Mouse (Mus musculus) liver, embryonic 15.5 days (tissue): Measurements from ENCODE around the gene Taz. TPM values are rescaled to one million over a fixed set of nuclear protein-coding genes. Genes with fewer than 3 reads are reported as not detected.

Experiments
- ATAC-seq: fragments of 200-750 bp; cut with Nextera tagmentation; 2 replicates; pipeline ENCODE4 v1.8.0; 2017; ENCODE audit warnings: moderate number of reproducible peaks, mild to moderate bottlenecking, moderate library complexity; ENCODE audit not compliant: insufficient read depth
- H3K27ac ChIP-seq: fragments of 300-500 bp; sonication (generic); replicated peaks from 2 replicates; pipeline ENCODE4 v1.5.1; 2015; ENCODE audit warnings: mild to moderate bottlenecking, inconsistent platforms
- H3K27me3 ChIP-seq: fragments of 300-500 bp; sonication (generic); 2 replicates; pipeline ENCODE4 v1.6.1; 2015; ENCODE audit warnings: mild to moderate bottlenecking, inconsistent platforms
- H3K36me3 ChIP-seq: fragments of 300-500 bp; sonication (generic); replicated peaks from 2 replicates; pipeline ENCODE4 v1.6.1; 2015; ENCODE audit warnings: moderate library complexity, mild to moderate bottlenecking, inconsistent platforms
- H3K4me1 ChIP-seq: fragments of 300-500 bp; sonication (generic); replicated peaks from 2 replicates; pipeline ENCODE4 v1.6.1; 2015; ENCODE audit warnings: inconsistent platforms
- H3K4me2 ChIP-seq: fragments of 300-500 bp; sonication (generic); 2 replicates; pipeline ENCODE4 v1.6.1; 2015; ENCODE audit warnings: moderate library complexity, mild to moderate bottlenecking, inconsistent platforms
- H3K4me3 ChIP-seq: fragments of 300-500 bp; sonication (generic); replicated peaks from 2 replicates; pipeline ENCODE4 v1.5.1; 2015; ENCODE audit warnings: mild to moderate bottlenecking, inconsistent platforms
- H3K9ac ChIP-seq: fragments of 300-500 bp; sonication (generic); 2 replicates; pipeline ENCODE4 v1.6.1; 2015; ENCODE audit warnings: moderate library complexity, mild to moderate bottlenecking, inconsistent platforms
- H3K9me3 ChIP-seq: fragments of 300-500 bp; sonication (generic); replicated peaks from 2 replicates; pipeline ENCODE4 v1.6.1; 2016; ENCODE audit warnings: inconsistent platforms
- WGBS: fragments of 180-500 bp; shearing (Covaris S2); methylation state at CpG from one replicate; pipeline ENCODE4 v1.1.7; 2015; ENCODE audit warnings: mixed read lengths; ENCODE audit not compliant: insufficient replicate concordance; 5-methylcytosine and 5-hydroxymethylcytosine counted together
- polyA plus RNA-seq: library from polyadenylated mRNA; unstranded; fragments of >200 nt; fragmentation: Nextera tagmentation; extraction: Ambion mirVana; gene quantifications from 2 replicates; pipeline ENCODE4 v1.2.1, GENCODE M21; 2015

Gene Taz
- polyA plus RNA-seq, 1 experiment from 2014 or later: 27.7 TPM

DNA sequence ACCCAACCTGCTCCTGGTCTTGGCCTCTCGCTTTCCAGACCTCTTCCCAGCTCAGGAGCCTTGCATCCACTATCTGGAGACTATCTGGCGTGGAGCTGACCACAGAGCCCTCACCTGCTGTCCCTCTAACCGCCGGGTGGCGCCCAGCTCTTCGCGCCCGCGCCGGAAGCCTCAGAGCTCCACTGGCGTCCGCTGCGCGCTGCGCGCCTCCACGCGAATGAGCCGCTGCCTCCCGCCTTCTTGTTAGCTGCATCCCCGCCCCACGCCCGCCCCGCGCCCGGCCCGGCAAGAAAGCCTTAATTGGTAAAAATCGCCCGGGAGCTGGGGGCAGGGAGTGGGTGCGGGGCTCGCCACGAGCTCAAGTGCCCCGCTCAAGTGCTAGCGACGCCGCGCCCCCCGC is 32.1 kb upstream of the Taz start, which contains the start of gene Flna:
TSS of gene Flna (minus strand) at position 206 of the 400 bp plus-strand sequence.
- H3K9ac ChIP-seq: peak within 1 kb of the TSS; percentile 37; the same call in 1 of the 2 replicates
- H3K4me3 ChIP-seq: peak within 1 kb of the TSS; percentile 46
- WGBS: 12% methylated on average over 38 of the region's 38 CpGs
- H3K4me1 ChIP-seq: peaks cover 28% of the 10 kb centered on the region
- no peak within 1 kb of the TSS for H3K27ac ChIP-seq
- no peak for ATAC-seq
- peak within 1 kb of the TSS; percentile 68 for H3K4me2 ChIP-seq
- no peaks in the 10 kb centered on the region for H3K36me3 ChIP-seq
- no peaks in the 10 kb centered on the region for H3K9me3 ChIP-seq
- H3K27me3 ChIP-seq: peaks cover 11% of the 10 kb centered on the region; the same call in 1 of the 2 replicates

DNA sequence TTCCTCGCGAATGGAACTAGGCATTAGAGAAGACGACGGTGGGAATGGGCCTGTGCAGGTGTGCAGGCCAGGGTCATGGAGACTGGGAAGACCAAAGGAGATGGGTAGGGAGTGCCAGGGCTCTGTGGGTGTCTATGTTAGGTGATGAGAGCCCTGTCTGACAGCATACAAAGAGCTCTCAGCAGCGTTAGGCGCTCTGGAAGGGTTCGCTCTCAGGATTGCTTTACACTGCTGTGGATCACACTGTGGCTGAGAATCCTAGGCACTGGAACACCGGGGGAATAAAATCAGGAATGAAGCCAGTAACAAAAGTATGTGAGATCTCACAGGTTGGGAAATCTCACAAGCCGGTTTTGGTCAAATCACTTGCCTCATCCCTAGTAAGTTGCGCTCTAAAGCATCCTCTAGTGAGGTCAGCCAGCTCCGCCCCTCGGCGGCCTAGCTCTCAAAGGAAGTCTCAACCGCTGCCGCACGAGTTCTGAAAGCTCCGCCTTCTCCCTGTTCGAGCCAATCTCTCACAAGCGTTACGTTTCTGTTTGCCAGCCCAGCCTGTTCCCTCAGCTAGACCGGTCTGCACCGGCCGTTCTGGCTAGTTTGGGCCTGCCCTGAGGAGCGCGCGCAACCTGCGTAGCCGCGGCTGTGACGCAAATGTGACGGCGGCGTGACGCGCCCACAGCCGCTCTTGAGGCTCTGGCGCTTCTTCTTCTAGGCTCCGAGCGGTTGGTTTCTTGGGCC is 27.4 kb upstream of the Taz start, which contains the start of gene Emd:
TSS of gene Emd (plus strand) at position 535 of the 735 bp plus-strand sequence.
- Histone ChIP-seq H3K27me3 (peaks cover 6% of the 10 kb centered on the region; the same call in 1 of the 2 replicates), H3K4me2 (peak within 1 kb of the TSS; percentile 79), H3K36me3 (0 out of 2 replicates have a peak, but pooled peaks cover 5% of the 10 kb centered on the region), H3K4me3 (peak within 1 kb of the TSS; percentile 68), H3K9me3 (no peaks in the 10 kb centered on the region), H3K9ac (peak within 1 kb of the TSS; percentile 66), H3K4me1 (peaks cover 16% of the 10 kb centered on the region), H3K27ac (peak within 1 kb of the TSS; percentile 91)
- 26% methylated on average over 39 of the region's 39 CpGs for WGBS
- peak; percentile 96 for ATAC-seq

DNA sequence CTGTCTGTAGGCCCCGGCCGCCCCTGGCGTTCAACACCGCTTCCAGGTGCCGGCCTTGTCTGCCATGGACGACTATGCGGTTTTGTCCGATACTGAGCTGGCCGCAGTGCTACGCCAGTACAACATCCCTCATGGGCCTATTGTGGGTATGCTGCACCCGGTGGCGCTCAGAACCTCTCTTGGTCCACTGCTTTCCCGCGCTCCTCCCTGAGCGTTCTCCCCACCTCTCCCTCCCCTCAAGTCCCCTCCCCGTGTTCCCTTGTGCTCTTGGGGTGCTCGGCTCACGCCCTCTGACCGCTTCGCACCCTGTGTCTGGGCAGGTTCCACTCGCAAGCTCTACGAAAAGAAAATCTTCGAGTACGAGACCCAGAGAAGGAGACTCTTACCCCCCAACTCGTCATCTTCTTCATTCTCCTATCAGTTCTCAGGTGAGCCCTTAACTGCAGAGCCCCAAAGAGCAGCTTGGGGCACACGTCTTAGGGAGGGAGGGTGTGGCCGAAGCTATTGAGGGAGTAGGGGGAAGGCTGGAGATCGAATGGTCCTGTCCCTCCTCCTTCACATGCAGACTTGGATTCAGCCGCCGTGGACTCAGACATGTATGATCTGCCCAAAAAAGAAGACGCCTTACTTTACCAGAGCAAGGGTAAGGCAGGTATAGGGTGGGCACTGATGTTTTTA is 26.7 kb upstream of the Taz start:
- WGBS: 21% methylated on average over 31 of the region's 31 CpGs
- Histone ChIP-seq H3K27me3 (no peaks in the 10 kb centered on the region; the same call in 1 of the 2 replicates), H3K9me3 (no peaks in the 10 kb centered on the region), H3K36me3 (0 out of 2 replicates have a peak, but pooled peaks cover 5% of the 10 kb centered on the region), H3K27ac (peak overlapping the region; percentile 91), H3K4me2 (peak overlapping the region; percentile 79), H3K4me1 (peaks cover 10% of the 10 kb centered on the region), H3K9ac (peak overlapping the region; percentile 66), H3K4me3 (peak overlapping the region; percentile 68)
- peak; percentile 66 for ATAC-seq

DNA sequence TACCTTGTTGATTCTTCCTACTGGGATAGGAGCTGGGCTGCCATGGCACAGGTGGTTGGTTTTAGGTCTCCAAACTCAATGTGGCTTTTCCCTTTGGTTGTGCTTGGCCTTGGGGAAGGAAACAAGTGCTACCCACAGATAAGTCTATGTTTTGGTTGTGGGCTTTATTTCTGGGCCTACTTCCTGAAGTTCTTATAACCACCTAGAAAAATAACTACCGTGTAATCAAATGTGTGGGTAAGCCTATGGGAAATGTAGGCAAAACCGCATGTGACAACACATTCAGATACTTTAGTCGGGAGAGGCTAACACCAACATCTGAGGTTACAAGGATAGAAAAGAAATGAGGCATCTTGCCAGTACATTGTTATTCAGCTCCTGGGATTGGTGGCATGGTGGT is 24.0 kb upstream of the Taz start:
- H3K36me3 ChIP-seq: 0 out of 2 replicates have a peak, but pooled peaks cover 5% of the 10 kb centered on the region
- WGBS: 67% methylated on average over 3 of the region's 3 CpGs
- no peaks in the 10 kb centered on the region for H3K9me3 ChIP-seq
- ATAC-seq: no peak
- no peak overlapping the region for H3K4me3 ChIP-seq
- H3K27me3 ChIP-seq: no peaks in the 10 kb centered on the region
- H3K4me2 ChIP-seq: no peak overlapping the region
- peaks cover 10% of the 10 kb centered on the region for H3K4me1 ChIP-seq
- H3K9ac ChIP-seq: no peak overlapping the region
- H3K27ac ChIP-seq: no peak overlapping the region

DNA sequence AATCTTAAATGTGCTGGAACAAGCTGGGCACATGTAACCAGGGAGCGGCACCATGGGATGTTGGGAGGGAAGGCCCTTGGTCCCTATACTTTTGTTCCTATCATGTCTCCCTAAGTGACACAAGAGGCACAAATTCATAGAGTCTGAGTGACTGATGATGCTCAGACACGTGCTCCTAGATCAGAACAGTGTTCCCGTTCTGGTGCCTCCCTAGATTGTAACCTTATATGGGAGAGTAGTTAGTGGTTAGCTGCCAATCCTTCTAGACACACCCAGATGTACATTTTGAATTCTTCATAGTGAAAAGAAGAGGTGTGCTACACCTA is 12.0 kb upstream of the Taz start:
- WGBS: 32% methylated on average over 3 of the region's 3 CpGs
- Histone ChIP-seq H3K36me3 (peaks cover 14% of the 10 kb centered on the region), H3K4me2 (peak overlapping the region; percentile 80), H3K9me3 (no peaks in the 10 kb centered on the region), H3K9ac (peak overlapping the region; percentile 54), H3K27ac (peak overlapping the region; percentile 92), H3K27me3 (no peaks in the 10 kb centered on the region), H3K4me3 (peak overlapping the region; percentile 67), H3K4me1 (peaks cover 10% of the 10 kb centered on the region; the same call in 1 of the 2 replicates)
- peak; percentile 3; the same call in 1 of the 2 replicates for ATAC-seq

DNA sequence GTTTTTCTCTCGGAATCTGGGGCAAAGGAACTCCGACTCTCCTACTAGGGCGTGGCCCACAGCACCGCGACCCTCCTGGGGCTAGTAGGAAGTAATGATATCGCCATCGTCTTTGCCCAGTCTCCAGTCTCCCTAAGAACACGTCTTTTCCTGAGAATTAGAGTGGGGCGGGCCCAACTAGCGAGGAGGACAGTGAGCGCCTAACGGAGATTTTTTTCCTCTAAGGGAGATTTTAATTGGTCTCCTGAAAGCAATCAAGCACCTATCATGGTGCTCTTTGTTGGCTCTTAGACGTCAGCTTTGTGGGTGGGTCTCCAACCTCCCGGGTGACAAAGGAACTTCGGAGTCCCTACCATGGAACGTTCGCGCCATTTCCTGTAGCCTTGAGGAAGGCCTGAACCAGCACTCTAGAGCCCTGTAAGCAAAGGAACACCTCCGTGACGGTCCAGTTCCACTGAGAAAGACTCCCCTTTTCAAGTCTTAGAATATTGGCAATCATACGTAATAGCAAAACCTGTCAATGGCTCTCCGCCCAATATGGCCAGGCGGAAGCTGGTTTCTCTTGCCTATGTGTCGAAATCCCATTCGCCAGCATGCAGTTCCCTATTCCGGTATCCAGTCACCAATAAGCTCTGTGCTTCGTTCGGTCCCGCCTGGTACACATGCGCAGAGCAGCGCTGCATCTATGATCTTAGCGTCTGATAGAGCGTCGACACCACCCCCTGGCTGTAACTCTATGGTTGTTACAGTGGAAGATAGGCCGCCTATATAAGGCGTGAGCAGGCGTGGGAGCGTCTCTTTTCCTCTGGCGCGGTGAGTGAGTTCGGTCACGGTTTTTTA is 11.4 kb upstream of the Taz start, which contains the start of gene Rpl10:
TSS of gene Rpl10 (plus strand) at position 751 of the 840 bp plus-strand sequence.
- Histone ChIP-seq H3K27ac (peak within 1 kb of the TSS; percentile 92), H3K4me1 (peaks cover 10% of the 10 kb centered on the region; the same call in 1 of the 2 replicates), H3K36me3 (peaks cover 14% of the 10 kb centered on the region), H3K9ac (peak within 1 kb of the TSS; percentile 60), H3K27me3 (no peaks in the 10 kb centered on the region), H3K4me2 (peak within 1 kb of the TSS; percentile 80), H3K4me3 (peak within 1 kb of the TSS; percentile 67), H3K9me3 (no peaks in the 10 kb centered on the region)
- 15% methylated on average over 42 of the region's 42 CpGs for WGBS
- ATAC-seq: peak; percentile 93

DNA sequence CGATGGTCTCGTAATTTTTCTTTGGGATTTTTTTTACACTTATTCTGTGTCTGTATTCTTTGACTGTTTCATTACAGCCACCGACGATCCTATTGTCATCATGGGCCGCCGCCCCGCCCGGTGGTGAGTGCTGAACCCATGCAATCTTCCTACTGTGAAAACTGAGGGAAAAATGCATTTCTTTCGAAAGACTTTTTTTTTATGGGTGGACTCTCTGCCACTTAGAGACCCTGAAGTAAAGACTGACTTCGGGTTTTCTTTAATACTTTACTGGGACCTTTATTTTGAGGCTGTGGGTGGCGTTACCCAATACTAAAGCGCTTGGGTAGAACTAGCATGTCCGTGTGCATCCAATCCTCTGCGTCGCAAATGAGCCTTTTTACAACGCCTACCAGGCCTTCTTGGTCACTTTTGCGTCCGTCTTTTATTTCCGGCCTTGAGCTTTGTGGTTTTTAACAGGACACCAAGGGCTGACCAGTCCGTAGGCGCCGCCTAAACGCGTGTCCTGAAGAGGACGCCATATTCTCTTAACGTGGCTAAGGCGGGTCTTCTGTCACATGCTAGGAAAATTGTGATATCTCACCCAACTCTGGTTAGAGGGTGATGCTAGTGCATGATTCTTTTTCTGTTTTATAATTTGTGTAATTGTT is 10.7 kb upstream of the Taz start:
- H3K9ac ChIP-seq: peak overlapping the region; percentile 60
- peak overlapping the region; percentile 67 for H3K4me3 ChIP-seq
- peak overlapping the region; percentile 72 for H3K4me2 ChIP-seq
- H3K27ac ChIP-seq: peak overlapping the region; percentile 68
- H3K9me3 ChIP-seq: no peaks in the 10 kb centered on the region
- H3K36me3 ChIP-seq: peaks cover 14% of the 10 kb centered on the region
- 16% methylated on average over 27 of the region's 27 CpGs for WGBS
- no peaks in the 10 kb centered on the region for H3K27me3 ChIP-seq
- H3K4me1 ChIP-seq: peaks cover 10% of the 10 kb centered on the region; the same call in 1 of the 2 replicates
- ATAC-seq: no peak

GRCm38 (mm10) chrX:74273422-74274322 is 8.0 kb upstream of the Taz start:
- peaks cover 21% of the 10 kb centered on the region for H3K36me3 ChIP-seq
- H3K27ac ChIP-seq: peak overlapping the region; percentile 24; the same call in 1 of the 2 replicates
- 19% methylated on average over 10 of the region's 10 CpGs for WGBS
- H3K9ac ChIP-seq: no peak overlapping the region
- no peak overlapping the region for H3K4me3 ChIP-seq
- no peak for ATAC-seq
- peaks cover 15% of the 10 kb centered on the region; the same call in 1 of the 2 replicates for H3K4me1 ChIP-seq
- no peaks in the 10 kb centered on the region for H3K9me3 ChIP-seq
- no peaks in the 10 kb centered on the region for H3K27me3 ChIP-seq
- no peak overlapping the region for H3K4me2 ChIP-seq

DNA sequence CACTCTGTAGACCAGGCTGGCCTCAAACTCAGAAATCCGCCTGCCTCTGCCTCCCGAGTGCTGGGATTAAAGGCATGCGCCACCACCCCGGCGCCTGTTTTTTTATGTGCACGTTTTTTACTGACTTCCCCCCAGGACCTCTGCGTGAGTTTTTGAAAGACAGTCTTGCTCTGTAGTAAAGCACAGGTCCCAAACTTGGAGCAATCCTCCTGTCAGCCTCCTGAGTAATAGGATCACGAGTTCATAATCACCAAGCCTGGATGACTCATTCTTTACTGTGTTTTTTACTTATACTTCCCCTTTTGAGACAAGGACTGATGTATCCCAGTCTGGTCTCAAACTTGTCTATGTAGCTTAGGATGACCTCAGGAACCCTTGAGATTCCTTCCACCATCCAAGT is 3.8 kb upstream of the Taz start:
- Histone ChIP-seq H3K9ac (no peak overlapping the region), H3K4me3 (no peak overlapping the region), H3K27me3 (no peaks in the 10 kb centered on the region), H3K4me2 (no peak overlapping the region), H3K4me1 (peaks cover 24% of the 10 kb centered on the region; the same call in 1 of the 2 replicates), H3K9me3 (no peaks in the 10 kb centered on the region), H3K36me3 (peaks cover 15% of the 10 kb centered on the region; the same call in 1 of the 2 replicates), H3K27ac (no peak overlapping the region)
- no peak for ATAC-seq
- 58% methylated on average over 8 of the region's 8 CpGs for WGBS
